Comparison of ENCODE assay signal across 18 mouse cellular contexts in genomic region chr5:9427165-9427564, GRCm38 (mm10).
DNase-seq lines count a peak whose midpoint lies in the region; ATAC-seq lines count a peak whose summit lies in the region.
"Had no signal": no experiment of that assay in that cellular context is flagged by ENCODE, and none has a peak within 500 bp of the region (broad histone marks: within the 10 kb centered on the region; RNA-seq: fewer than 3 reads in every experiment).

No protein-coding gene starts in this region.

- no peaks in the 10 kb centered on the region for H3K36me3 ChIP-seq in forebrain, embryonic 15.5 days
- no peaks in the 10 kb centered on the region for H3K36me3 ChIP-seq in forebrain, embryonic 16.5 days (ENCODE audit: control insufficient read depth, insufficient read depth)
- no peaks in the 10 kb centered on the region; the same call in 1 of the 2 replicates for H3K36me3 ChIP-seq in hindbrain, embryonic 16.5 days (ENCODE audit: control insufficient read depth, insufficient read depth, low read length)
- 0 out of 2 replicates have a peak, but pooled peaks cover 4% of the 10 kb centered on the region for H3K36me3 ChIP-seq in midbrain, embryonic 15.5 days (replicated peaks)
- H3K36me3 ChIP-seq: embryonic facial prominence, embryonic 10.5 days; heart, embryonic 13.5 days; limb, embryonic 15.5 days had no signal

- H3K4me1 ChIP-seq in forebrain, embryonic 15.5 days = peaks cover 3% of the 10 kb centered on the region; the same call in 1 of the 2 replicates
- H3K4me1 ChIP-seq in forebrain, embryonic 16.5 days (replicated peaks; ENCODE audit: control insufficient read depth, insufficient read depth, low read length) = 0 out of 2 replicates have a peak, but pooled peaks cover 2% of the 10 kb centered on the region
- H3K4me1 ChIP-seq in hindbrain, embryonic 16.5 days (ENCODE audit: control insufficient read depth, insufficient read depth, low read depth, low read length) = no peaks in the 10 kb centered on the region
- H3K4me1 ChIP-seq in midbrain, embryonic 15.5 days = no peaks in the 10 kb centered on the region
- H3K4me1 ChIP-seq: embryonic facial prominence, embryonic 10.5 days; heart, embryonic 13.5 days; limb, embryonic 15.5 days had no signal

- H3K9me3 ChIP-seq in forebrain, embryonic 15.5 days = no peaks in the 10 kb centered on the region
- H3K9me3 ChIP-seq in forebrain, embryonic 16.5 days (ENCODE audit: control insufficient read depth, low read length) = no peaks in the 10 kb centered on the region
- H3K9me3 ChIP-seq in hindbrain, embryonic 16.5 days (ENCODE audit: control insufficient read depth, low read length) = no peaks in the 10 kb centered on the region
- H3K9me3 ChIP-seq in midbrain, embryonic 15.5 days = no peaks in the 10 kb centered on the region
- H3K9me3 ChIP-seq: embryonic facial prominence, embryonic 10.5 days; heart, embryonic 13.5 days; limb, embryonic 15.5 days had no signal

- H3K27me3 ChIP-seq in forebrain, embryonic 15.5 days = no peaks in the 10 kb centered on the region
- no peaks in the 10 kb centered on the region; the same call in 1 of the 2 replicates for H3K27me3 ChIP-seq in forebrain, embryonic 16.5 days (replicated peaks; ENCODE audit: control insufficient read depth, insufficient read depth, low read length)
- no peaks in the 10 kb centered on the region for H3K27me3 ChIP-seq in hindbrain, embryonic 16.5 days (replicated peaks; ENCODE audit: control insufficient read depth, insufficient read depth, low read length)
- no peaks in the 10 kb centered on the region for H3K27me3 ChIP-seq in midbrain, embryonic 15.5 days (replicated peaks)
- H3K27me3 ChIP-seq: heart, embryonic 13.5 days; limb, embryonic 15.5 days had no signal

- ATAC-seq in forebrain, embryonic 15.5 days (replicated peaks) = peak; percentile 26; the same call in 1 of the 2 replicates
- no peak for ATAC-seq in forebrain, embryonic 16.5 days
- ATAC-seq in granulocyte monocyte progenitor cell, adult 5-6 weeks (replicated peaks; ENCODE audit: poor library complexity, severe bottlenecking) = peak; percentile 57
- ATAC-seq in hindbrain, embryonic 16.5 days = peak; percentile 27; the same call in 1 of the 2 replicates
- peak; percentile 40; the same call in 1 of the 2 replicates for ATAC-seq in midbrain, embryonic 15.5 days (replicated peaks)

- DNase-seq in urinary bladder, postnatal 25 days (ENCODE audit: low spot score) = no peak
- no peak for DNase-seq in thymus, postnatal 4 days
- no peak for DNase-seq in cerebellum, adult 11 months
- DNase-seq: gastrocnemius, postnatal 14 days; heart, adult 2 months; right cerebral cortex, postnatal 14 days; thymus, postnatal 14 days had no signal

- no peak overlapping the region for H3K4me3 ChIP-seq in forebrain, embryonic 15.5 days
- no peak overlapping the region for H3K4me3 ChIP-seq in forebrain, embryonic 16.5 days (replicated peaks; ENCODE audit: low read length)
- H3K4me3 ChIP-seq in hindbrain, embryonic 16.5 days (ENCODE audit: low read length) = no peak overlapping the region
- H3K4me3 ChIP-seq in midbrain, embryonic 15.5 days = no peak overlapping the region
- H3K4me3 ChIP-seq: embryonic facial prominence, embryonic 10.5 days; heart, adult 2 months; heart, embryonic 13.5 days; limb, embryonic 15.5 days had no signal

- H3K4me2 ChIP-seq in forebrain, embryonic 15.5 days (replicated peaks) = no peak overlapping the region
- H3K4me2 ChIP-seq in forebrain, embryonic 16.5 days (ENCODE audit: low read length) = no peak overlapping the region
- no peak overlapping the region for H3K4me2 ChIP-seq in hindbrain, embryonic 16.5 days (ENCODE audit: low read length)
- no peak overlapping the region for H3K4me2 ChIP-seq in midbrain, embryonic 15.5 days
- H3K4me2 ChIP-seq: heart, embryonic 13.5 days; limb, embryonic 15.5 days; lung, embryonic 14.5 days had no signal

- WGBS in forebrain, embryonic 15.5 days = 75% methylated on average over 2 of the region's 2 CpGs
- 86% methylated on average over 2 of the region's 2 CpGs for WGBS in forebrain, embryonic 16.5 days
- WGBS in hindbrain, embryonic 16.5 days = 77% methylated on average over 2 of the region's 2 CpGs
- WGBS in midbrain, embryonic 15.5 days = 83% methylated on average over 2 of the region's 2 CpGs

- H3K27ac ChIP-seq in forebrain, embryonic 15.5 days (replicated peaks) = no peak overlapping the region
- H3K27ac ChIP-seq in forebrain, embryonic 16.5 days (ENCODE audit: low read length) = no peak overlapping the region
- no peak overlapping the region for H3K27ac ChIP-seq in hindbrain, embryonic 16.5 days (ENCODE audit: low read depth, low read length)
- no peak overlapping the region for H3K27ac ChIP-seq in midbrain, embryonic 15.5 days
- H3K27ac ChIP-seq: embryonic facial prominence, embryonic 10.5 days; heart, adult 2 months; heart, embryonic 13.5 days; kidney, postnatal 0 days; limb, embryonic 15.5 days; liver, embryonic 14.5 days had no signal

- no peak overlapping the region for H3K9ac ChIP-seq in forebrain, embryonic 15.5 days (replicated peaks)
- no peak overlapping the region for H3K9ac ChIP-seq in forebrain, embryonic 16.5 days (replicated peaks; ENCODE audit: low read depth, low read length)
- no peak overlapping the region for H3K9ac ChIP-seq in hindbrain, embryonic 16.5 days (ENCODE audit: low read depth, low read length)
- H3K9ac ChIP-seq in midbrain, embryonic 15.5 days = no peak overlapping the region
- H3K9ac ChIP-seq: heart, embryonic 13.5 days; limb, embryonic 15.5 days; liver, embryonic 14.5 days; lung, embryonic 14.5 days had no signal
